Mouse (Mus musculus) limb, embryonic 10.5 days (tissue): ENCODE data around the gene Anapc5. TPM values are rescaled to one million over a fixed set of nuclear protein-coding genes. Genes with fewer than 3 reads are reported as not detected.

Experiments used
- polyA plus RNA-seq: library from polyadenylated mRNA; unstranded; fragments of >200 nt; fragmentation: Nextera tagmentation; extraction: Ambion mirVana; gene quantifications from 2 replicates; pipeline ENCODE4 v1.2.1, GENCODE M21; 2016

Anapc5 gene
- polyA plus RNA-seq, 1 experiment from 2014 or later: 505 TPM

Other genes starting within 250 kb of the Anapc5 start
- gene Ift81, start 206.8 kb downstream of the Anapc5 start, polyA plus RNA-seq: 35.3 and 42.2 TPM in 2 replicates
- gene P2rx7, start 177.4 kb downstream of the Anapc5 start, polyA plus RNA-seq: 0.08 TPM in 1 of 2 replicates, not detected in the other
- gene P2rx4, start 113.8 kb downstream of the Anapc5 start, polyA plus RNA-seq: 3.5 and 4.1 TPM in 2 replicates
- 29.3 and 30.0 TPM in 2 replicates for gene Camkk2, start 41.9 kb downstream of the Anapc5 start, polyA plus RNA-seq
- gene Rnf34, start 28.7 kb upstream of the Anapc5 start, polyA plus RNA-seq: 42.4 and 49.4 TPM in 2 replicates
- gene Kdm2b, start 168.5 kb upstream of the Anapc5 start, polyA plus RNA-seq: 108 and 115 TPM in 2 replicates
- gene Orai1, start 193.7 kb upstream of the Anapc5 start, polyA plus RNA-seq: 10.2 and 11.5 TPM in 2 replicates
- gene Morn3, start 225.7 kb upstream of the Anapc5 start, polyA plus RNA-seq: not detected in 2 replicates
- gene Tmem120b, start 247.1 kb upstream of the Anapc5 start, polyA plus RNA-seq: 9.7 and 12.4 TPM in 2 replicates